Mouse (Mus musculus): ENCODE results near the gene Nipsnap1. TPM values are rescaled to one million over a fixed set of nuclear protein-coding genes. Genes with fewer than 3 reads are reported as not detected.
A peak's percentile ranks its signal among the peaks of the same experiment; 100 is the strongest.

Nipsnap1 gene
- 81.4 and 81.8 TPM in 2 replicates for polyA plus RNA-seq (2016; fragmentation: Nextera tagmentation; extraction: Ambion mirVana)

GRCm38 (mm10) chr11:4873755-4874475, at the start of gene Nipsnap1:
Gene Nipsnap1 (plus strand): TSS chr11:4873951.
- Histone ChIP-seq H3K27me3 (no peaks in the 10 kb centered on the region), H3K36me3 (peaks cover 8% of the 10 kb centered on the region), H3K9me3 (no peaks in the 10 kb centered on the region), H3K4me2 (replicated peaks) (peak within 1 kb of the TSS; percentile 57), H3K27ac (no peak within 1 kb of the TSS), H3K9ac (peak within 1 kb of the TSS; percentile 60), H3K4me1 (peaks cover 12% of the 10 kb centered on the region), H3K4me3 (peak within 1 kb of the TSS; percentile 70)
- peak; percentile 91 for ATAC-seq (ENCODE audit: insufficient number of reproducible peaks, insufficient read depth, low FRiP score, low TSS enrichment)
- WGBS, result 1% methylated on average over 30 of the region's 30 CpGs

DNA sequence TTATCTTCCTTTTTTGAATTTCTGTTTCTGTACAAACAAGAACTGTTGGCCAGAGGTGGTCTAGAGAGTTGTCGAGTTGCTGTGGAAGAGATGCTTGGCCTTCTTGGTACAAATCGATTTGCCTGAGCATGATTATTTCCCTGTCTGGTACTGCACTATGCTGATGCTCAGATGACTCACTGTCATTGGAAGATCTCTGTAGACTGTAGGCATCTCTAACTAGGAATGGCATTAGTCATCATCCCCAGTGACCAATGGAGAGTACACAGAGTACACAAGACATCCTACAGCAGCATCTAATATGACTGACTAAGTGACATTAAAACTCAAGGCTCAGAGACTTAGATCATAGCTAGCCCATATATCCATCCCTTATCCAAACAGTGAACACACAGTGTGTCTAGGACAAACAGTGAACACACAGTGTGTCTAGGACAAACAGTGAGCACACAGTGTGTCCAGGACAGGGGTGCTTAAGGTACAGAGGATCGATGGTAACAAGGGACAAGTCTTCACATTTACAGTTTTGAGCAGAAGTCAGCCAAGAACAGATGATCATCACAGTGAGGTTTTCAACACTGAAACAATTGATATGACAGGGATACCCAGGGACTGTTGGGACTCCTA, 47.5 kb upstream of the Nipsnap1 start:
- H3K4me2 ChIP-seq (replicated peaks), result no peak overlapping the region
- ATAC-seq (ENCODE audit: insufficient number of reproducible peaks, insufficient read depth, low FRiP score, low TSS enrichment), result no peak

DNA sequence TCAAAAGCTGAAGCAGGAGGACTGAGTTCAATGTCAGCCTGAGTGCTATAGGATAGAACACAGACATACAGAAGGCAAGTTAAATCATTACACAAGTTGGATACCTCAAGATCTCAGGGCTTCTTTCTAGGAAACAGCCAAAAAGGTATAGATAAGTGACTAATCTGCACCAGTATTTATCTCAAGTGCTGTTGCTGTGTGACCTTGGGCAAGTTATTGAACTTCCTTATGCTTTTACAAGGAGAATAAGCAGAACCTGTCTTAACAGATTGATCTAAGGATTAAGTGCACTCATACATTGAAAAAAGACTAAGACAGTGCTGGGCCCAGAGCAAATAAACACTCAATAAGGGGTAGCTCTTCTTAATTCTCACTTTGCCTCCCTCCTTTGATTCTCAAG, 46.4 kb upstream of the Nipsnap1 start:
- H3K4me2 ChIP-seq (replicated peaks), result no peak overlapping the region
- H3K9me3 ChIP-seq, result no peaks in the 10 kb centered on the region
- no peaks in the 10 kb centered on the region for H3K4me1 ChIP-seq
- H3K27ac ChIP-seq, result no peak overlapping the region
- H3K4me3 ChIP-seq, result no peak overlapping the region
- no peak for ATAC-seq (ENCODE audit: insufficient number of reproducible peaks, insufficient read depth, low FRiP score, low TSS enrichment)
- H3K27me3 ChIP-seq, result no peaks in the 10 kb centered on the region
- H3K9ac ChIP-seq, result no peak overlapping the region
- no peaks in the 10 kb centered on the region for H3K36me3 ChIP-seq

More for the DNA sequence above, 47.5 kb upstream of the Nipsnap1 start:
- Histone ChIP-seq H3K4me1 (peaks cover 6% of the 10 kb centered on the region; the same call in 1 of the 2 replicates), H3K9ac (no peak overlapping the region), H3K27me3 (no peaks in the 10 kb centered on the region), H3K27ac (no peak overlapping the region), H3K36me3 (no peaks in the 10 kb centered on the region), H3K4me3 (no peak overlapping the region), H3K9me3 (no peaks in the 10 kb centered on the region)
- 96% methylated on average over 3 of the region's 3 CpGs for WGBS

DNA sequence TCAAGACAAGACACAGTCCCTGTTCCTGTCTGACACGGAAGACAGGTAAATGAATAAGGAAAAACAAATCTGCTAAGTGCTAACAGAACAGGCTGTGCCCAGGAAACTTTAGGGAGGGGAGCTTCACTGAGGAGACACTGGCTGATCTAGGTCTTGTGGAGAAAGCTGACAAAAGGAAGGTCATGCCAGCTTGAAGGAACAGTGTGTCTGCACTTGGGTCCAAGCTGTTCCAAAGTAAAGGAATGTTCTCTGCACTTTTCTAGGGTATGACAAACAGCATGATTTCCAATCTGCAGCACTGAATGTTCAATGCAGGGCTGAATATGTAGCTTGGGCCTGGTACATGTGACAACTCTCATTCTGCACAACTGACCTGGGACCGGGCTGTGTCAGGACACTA, 45.8 kb upstream of the Nipsnap1 start:
- 81% methylated on average over 2 of the region's 2 CpGs for WGBS
- no peaks in the 10 kb centered on the region for H3K9me3 ChIP-seq
- no peak for ATAC-seq (ENCODE audit: insufficient number of reproducible peaks, insufficient read depth, low FRiP score, low TSS enrichment)
- no peaks in the 10 kb centered on the region for H3K4me1 ChIP-seq
- no peak overlapping the region for H3K4me3 ChIP-seq
- no peak overlapping the region for H3K27ac ChIP-seq
- no peak overlapping the region for H3K9ac ChIP-seq
- H3K36me3 ChIP-seq, result no peaks in the 10 kb centered on the region
- no peak overlapping the region for H3K4me2 ChIP-seq (replicated peaks)
- H3K27me3 ChIP-seq, result no peaks in the 10 kb centered on the region

DNA sequence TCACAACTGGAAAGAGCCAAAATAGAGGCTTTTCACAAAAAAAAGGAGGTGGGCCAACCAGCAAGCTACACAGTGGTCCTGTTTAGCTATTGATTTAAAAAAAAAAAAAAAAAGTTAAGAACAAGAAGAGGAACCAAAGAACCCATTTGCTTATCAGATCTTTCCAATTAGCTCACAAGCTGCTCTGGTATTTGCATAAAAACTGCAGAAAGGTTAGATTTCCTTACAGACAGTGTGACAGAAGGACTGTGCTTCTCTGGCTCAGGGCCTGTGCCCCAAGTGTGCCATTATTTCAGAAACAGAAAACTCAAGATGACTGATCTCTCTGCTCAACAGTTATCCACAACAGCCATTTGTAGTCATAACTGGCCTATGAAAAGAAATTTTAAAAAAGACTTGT, 42.7 kb upstream of the Nipsnap1 start:
- Histone ChIP-seq H3K4me1 (no peaks in the 10 kb centered on the region), H3K4me2 (replicated peaks) (no peak overlapping the region), H3K27me3 (no peaks in the 10 kb centered on the region), H3K9me3 (no peaks in the 10 kb centered on the region), H3K36me3 (no peaks in the 10 kb centered on the region), H3K27ac (no peak overlapping the region), H3K4me3 (no peak overlapping the region), H3K9ac (no peak overlapping the region)
- ATAC-seq (ENCODE audit: insufficient number of reproducible peaks, insufficient read depth, low FRiP score, low TSS enrichment), result no peak

DNA sequence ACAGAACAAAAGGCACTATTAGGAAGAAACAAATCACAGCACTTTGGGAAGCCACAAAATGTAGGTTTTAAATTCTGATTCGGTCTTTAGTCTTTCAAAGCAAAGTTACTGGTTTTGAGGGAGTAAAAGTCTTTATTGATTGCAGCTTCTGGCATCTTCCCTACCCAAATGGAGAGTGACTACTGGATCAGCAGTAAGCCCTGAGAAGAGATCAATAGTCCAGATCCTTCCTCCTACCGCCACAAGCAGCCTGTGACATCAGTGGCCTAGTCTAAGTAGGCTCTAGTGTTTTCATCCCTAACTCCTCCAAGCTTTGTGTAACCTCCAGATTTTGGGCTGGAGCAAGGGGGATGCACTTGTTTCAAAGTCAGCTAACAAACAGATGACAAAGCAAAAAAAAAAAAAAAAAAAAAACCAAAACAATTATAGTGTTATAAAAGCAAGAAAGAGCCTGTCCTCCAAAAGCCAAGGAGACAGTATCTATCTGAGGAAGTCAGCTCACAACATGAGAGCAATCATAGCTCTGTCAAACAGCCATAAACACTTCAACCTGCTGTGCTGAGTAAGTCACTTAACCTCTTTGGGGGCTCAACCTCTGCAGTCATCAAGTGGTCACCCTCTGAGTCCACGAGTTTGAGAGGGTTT, 40.3 kb upstream of the Nipsnap1 start:
- no peaks in the 10 kb centered on the region for H3K4me1 ChIP-seq
- no peak for ATAC-seq (ENCODE audit: insufficient number of reproducible peaks, insufficient read depth, low FRiP score, low TSS enrichment)
- H3K27ac ChIP-seq, result no peak overlapping the region
- H3K4me3 ChIP-seq, result no peak overlapping the region
- H3K4me2 ChIP-seq (replicated peaks), result no peak overlapping the region
- no peak overlapping the region for H3K9ac ChIP-seq
- H3K36me3 ChIP-seq, result no peaks in the 10 kb centered on the region
- no peaks in the 10 kb centered on the region for H3K9me3 ChIP-seq
- WGBS, result 76% methylated on average over 3 of the region's 3 CpGs
- no peaks in the 10 kb centered on the region for H3K27me3 ChIP-seq

- no peak for ATAC-seq (ENCODE audit: insufficient number of reproducible peaks, insufficient read depth, low FRiP score, low TSS enrichment)
- H3K9ac ChIP-seq, result no peak overlapping the region
- no peaks in the 10 kb centered on the region for H3K4me1 ChIP-seq
- 82% methylated on average over 6 of the region's 6 CpGs for WGBS
- H3K9me3 ChIP-seq, result no peaks in the 10 kb centered on the region
- H3K27me3 ChIP-seq, result no peaks in the 10 kb centered on the region
- H3K27ac ChIP-seq, result no peak overlapping the region
- no peak overlapping the region for H3K4me2 ChIP-seq (replicated peaks)
- H3K36me3 ChIP-seq, result no peaks in the 10 kb centered on the region
- H3K4me3 ChIP-seq, result no peak overlapping the region
Measured at GRCm38 (mm10) chr11:4835436-4835835, 38.3 kb upstream of the Nipsnap1 start.

- Histone ChIP-seq H3K27ac (no peak overlapping the region), H3K27me3 (no peaks in the 10 kb centered on the region), H3K36me3 (no peaks in the 10 kb centered on the region), H3K9me3 (no peaks in the 10 kb centered on the region), H3K4me3 (no peak overlapping the region), H3K4me1 (no peaks in the 10 kb centered on the region), H3K9ac (no peak overlapping the region), H3K4me2 (replicated peaks) (no peak overlapping the region)
- ATAC-seq (ENCODE audit: insufficient number of reproducible peaks, insufficient read depth, low FRiP score, low TSS enrichment), result no peak
- 65% methylated on average over 6 of the region's 6 CpGs for WGBS
Measured at GRCm38 (mm10) chr11:4836755-4837154, 37.0 kb upstream of the Nipsnap1 start.

- Histone ChIP-seq H3K27ac (no peak overlapping the region), H3K9ac (no peak overlapping the region), H3K9me3 (no peaks in the 10 kb centered on the region), H3K4me2 (replicated peaks) (no peak overlapping the region), H3K27me3 (no peaks in the 10 kb centered on the region), H3K36me3 (no peaks in the 10 kb centered on the region), H3K4me1 (no peaks in the 10 kb centered on the region), H3K4me3 (no peak overlapping the region)
- no peak for ATAC-seq (ENCODE audit: insufficient number of reproducible peaks, insufficient read depth, low FRiP score, low TSS enrichment)
- WGBS, result 74% methylated on average over 5 of the region's 5 CpGs
Measured at GRCm38 (mm10) chr11:4837342-4837741, 36.4 kb upstream of the Nipsnap1 start.

DNA sequence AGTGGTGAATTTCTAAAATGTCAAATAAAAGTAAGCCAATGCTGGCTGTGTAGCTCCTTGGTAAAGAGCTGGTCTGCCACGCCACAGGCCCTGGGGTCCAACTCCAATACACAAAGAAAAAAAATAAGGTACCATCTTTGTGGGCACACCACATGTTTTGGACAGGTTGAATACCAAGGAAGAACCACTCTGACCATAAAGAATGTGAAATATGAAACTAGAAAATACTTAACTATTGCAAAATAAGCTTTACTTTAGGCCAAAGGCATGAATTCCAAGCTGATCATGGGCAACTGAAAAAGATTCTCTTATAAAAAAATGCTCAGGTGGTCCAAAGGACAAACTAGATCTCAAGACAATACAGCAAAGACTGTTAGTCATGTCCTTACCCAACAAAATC, 35.5 kb upstream of the Nipsnap1 start:
- Histone ChIP-seq H3K9me3 (no peaks in the 10 kb centered on the region), H3K4me1 (no peaks in the 10 kb centered on the region), H3K27me3 (no peaks in the 10 kb centered on the region), H3K9ac (no peak overlapping the region), H3K27ac (no peak overlapping the region), H3K4me2 (replicated peaks) (no peak overlapping the region), H3K36me3 (0 out of 2 replicates have a peak, but pooled peaks cover 2% of the 10 kb centered on the region), H3K4me3 (no peak overlapping the region)
- 81% methylated on average over 1 of the region's 1 CpGs for WGBS
- ATAC-seq (ENCODE audit: insufficient number of reproducible peaks, insufficient read depth, low FRiP score, low TSS enrichment), result no peak

DNA sequence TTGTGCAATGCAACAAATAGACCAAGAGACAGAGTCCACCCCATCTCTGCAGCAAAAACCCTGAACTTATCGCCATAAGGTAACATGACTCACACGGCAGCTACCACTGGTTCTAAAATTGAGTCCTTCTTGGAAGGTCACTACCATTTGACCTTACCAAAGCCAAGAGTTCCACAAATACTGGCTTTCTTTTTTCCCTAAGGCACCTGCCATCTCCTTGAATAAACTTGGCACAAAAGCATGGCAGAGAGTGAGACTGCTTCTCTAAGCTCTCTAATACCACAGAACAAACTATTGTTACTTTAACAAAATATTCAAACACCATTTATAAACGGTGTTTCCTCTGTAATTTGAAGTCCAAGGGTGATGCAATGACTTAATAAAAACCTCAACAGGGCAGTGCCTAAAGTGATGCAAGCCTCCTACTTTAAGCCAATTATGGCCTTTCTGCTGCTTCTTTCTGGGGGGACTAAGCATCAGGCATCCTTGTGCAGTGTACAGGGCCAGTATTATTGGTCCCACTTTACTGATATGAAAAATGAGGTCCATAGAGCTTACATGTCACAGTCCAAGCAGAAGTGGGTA, 32.7 kb upstream of the Nipsnap1 start:
- H3K4me1 ChIP-seq, result no peaks in the 10 kb centered on the region
- H3K4me3 ChIP-seq, result no peak overlapping the region
- ATAC-seq (ENCODE audit: insufficient number of reproducible peaks, insufficient read depth, low FRiP score, low TSS enrichment), result no peak
- H3K27me3 ChIP-seq, result no peaks in the 10 kb centered on the region
- H3K27ac ChIP-seq, result no peak overlapping the region
- no peak overlapping the region for H3K4me2 ChIP-seq (replicated peaks)
- H3K36me3 ChIP-seq, result peaks cover 6% of the 10 kb centered on the region; the same call in 1 of the 2 replicates
- 68% methylated on average over 3 of the region's 3 CpGs for WGBS
- H3K9me3 ChIP-seq, result no peaks in the 10 kb centered on the region
- no peak overlapping the region for H3K9ac ChIP-seq

Data from embryonic facial prominence, embryonic 12.5 days (tissue).